Mouse (Mus musculus) myocyte (in vitro differentiated cells): ENCODE results near the gene Ass1.

ENCODE experiments used
- CEBPB ChIP-seq: IDR thresholded peaks from 2 replicates; pipeline ENCODE4 v1.6.1; 2011; ENCODE audit warnings: mild to moderate bottlenecking, moderate library complexity; ENCODE audit not compliant: poor library complexity, insufficient read depth, severe bottlenecking
- E2F4 ChIP-seq: IDR thresholded peaks from one replicate; pipeline ENCODE4 v1.6.1; 2011; ENCODE audit warnings: mild to moderate bottlenecking, control low read depth, moderate library complexity; ENCODE audit not compliant: insufficient read depth
- MAX ChIP-seq: IDR thresholded peaks from one replicate; pipeline ENCODE4 v1.6.1; 2011; ENCODE audit warnings: low read depth, mild to moderate bottlenecking, control low read depth
- MYOD1 ChIP-seq, 3 experiments: IDR thresholded peaks; one replicate each; pipeline ENCODE4 v1.6.1; 2011; ENCODE audit warnings: control low read depth in 2 of 3, low read depth in 2 of 3, mild to moderate bottlenecking in 2 of 3, moderate library complexity in 1 of 3; ENCODE audit not compliant: insufficient read length in 2 of 3, control insufficient read depth in 1 of 3
- MYOG ChIP-seq, 3 experiments: IDR thresholded peaks; one replicate each; pipeline ENCODE4 v1.6.1; 2011; ENCODE audit warnings: control low read depth in 2 of 3, low read depth in 2 of 3, mild to moderate bottlenecking in 2 of 3; ENCODE audit not compliant: insufficient read length in 2 of 3, control insufficient read depth in 1 of 3, insufficient read depth in 1 of 3
- POLR2A ChIP-seq: IDR thresholded peaks from one replicate; pipeline ENCODE4 v1.6.1; 2011; ENCODE audit warnings: low read depth, mild to moderate bottlenecking, control low read depth, moderate library complexity; ENCODE audit not compliant: insufficient read length
- POLR2AphosphoS2 ChIP-seq: IDR thresholded peaks from one replicate; pipeline ENCODE4 v1.6.1; 2011; ENCODE audit warnings: low read depth, control low read depth; ENCODE audit not compliant: insufficient read length
- REST ChIP-seq: IDR thresholded peaks from one replicate; pipeline ENCODE4 v1.6.1; 2011; ENCODE audit warnings: mild to moderate bottlenecking, control low read depth, moderate library complexity; ENCODE audit not compliant: insufficient read depth, insufficient read length
- SRF ChIP-seq: IDR thresholded peaks from one replicate; pipeline ENCODE4 v1.6.1; 2011; ENCODE audit warnings: low read depth; ENCODE audit not compliant: control insufficient read depth, insufficient read length
- TCF12 ChIP-seq: IDR thresholded peaks from one replicate; pipeline ENCODE4 v1.6.1; 2011; ENCODE audit warnings: mild to moderate bottlenecking, control low read depth; ENCODE audit not compliant: poor library complexity, insufficient read depth, severe bottlenecking
- USF1 ChIP-seq: IDR thresholded peaks from one replicate; pipeline ENCODE4 v1.6.1; 2011; ENCODE audit warnings: low read depth, mild to moderate bottlenecking, control low read depth, moderate library complexity

- no peak for TF ChIP-seq USF1
- no peak for TF ChIP-seq SRF
- no peak for TF ChIP-seq MAX
- TF ChIP-seq POLR2A: no peak
- no peak for TF ChIP-seq POLR2AphosphoS2
- no peak for TF ChIP-seq E2F4
- no peak for TF ChIP-seq TCF12
- TF ChIP-seq MYOD1 (IDR thresholded peaks at IDR 0.05; ENCODE audit: control insufficient read depth in 1 of 3, insufficient read length in 2 of 3, low read depth in 2 of 3): no peak
- TF ChIP-seq CEBPB: no peak
- TF ChIP-seq REST: no peak
- TF ChIP-seq MYOG (IDR thresholded peaks at IDR 0.05; ENCODE audit: control insufficient read depth in 1 of 3, insufficient read depth in 1 of 3, insufficient read length in 2 of 3, low read depth in 2 of 3): no peak
Measured at GRCm38 (mm10) chr2:31484187-31484586, 14.2 kb downstream of the Ass1 start.
